Mouse (Mus musculus) mature B cell (primary cell): ENCODE results near the gene Akr1d1.

Experiments
- in situ Hi-C: fragments of 300-500 bp; cut with MboI; formaldehyde crosslinking; loops from 2 replicates; pipeline ENCODE4 v1.14.3; 2019

The Akr1d1 gene

DNA sequence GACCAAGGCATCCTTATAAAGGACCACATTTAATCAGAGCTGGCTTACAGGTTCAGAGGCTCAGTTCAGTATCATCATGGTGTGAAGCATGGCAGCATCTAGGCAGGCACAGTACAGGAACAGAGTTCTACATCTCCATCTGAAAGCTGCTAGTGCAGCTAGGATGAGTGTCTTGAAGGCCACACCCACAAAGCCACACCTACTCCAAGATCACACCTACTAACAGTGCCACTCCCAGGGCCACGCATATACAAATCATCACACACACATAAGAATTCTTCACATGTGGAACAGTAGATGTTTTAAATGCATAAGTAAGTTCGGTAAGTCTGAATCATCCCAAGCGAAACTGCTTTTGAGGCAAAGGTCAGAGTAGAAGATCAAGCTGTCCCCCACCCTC lies 33.9 kb downstream of the Akr1d1 start:
- in situ Hi-C loops: no loop called here

DNA sequence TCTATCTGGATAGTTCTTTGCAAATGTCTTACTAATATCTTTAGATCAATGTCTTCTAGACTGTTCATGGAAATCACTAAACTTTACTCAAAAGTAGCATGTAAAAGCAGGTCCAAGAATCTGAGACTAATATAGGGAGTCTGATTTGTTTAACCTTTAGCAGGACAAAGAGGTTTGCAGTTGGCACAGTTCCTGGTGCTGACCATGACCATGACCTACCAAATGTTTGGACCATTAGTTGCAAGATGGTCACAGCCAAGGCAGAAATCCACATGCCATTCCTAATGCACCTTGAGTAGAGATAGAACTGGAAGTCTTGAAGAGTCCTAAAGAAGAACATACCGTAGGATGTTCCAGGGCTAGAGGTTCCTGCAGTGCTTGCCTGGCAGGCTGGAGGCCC lies 37.4 kb downstream of the Akr1d1 start:
- in situ Hi-C loops: no loop called here

DNA sequence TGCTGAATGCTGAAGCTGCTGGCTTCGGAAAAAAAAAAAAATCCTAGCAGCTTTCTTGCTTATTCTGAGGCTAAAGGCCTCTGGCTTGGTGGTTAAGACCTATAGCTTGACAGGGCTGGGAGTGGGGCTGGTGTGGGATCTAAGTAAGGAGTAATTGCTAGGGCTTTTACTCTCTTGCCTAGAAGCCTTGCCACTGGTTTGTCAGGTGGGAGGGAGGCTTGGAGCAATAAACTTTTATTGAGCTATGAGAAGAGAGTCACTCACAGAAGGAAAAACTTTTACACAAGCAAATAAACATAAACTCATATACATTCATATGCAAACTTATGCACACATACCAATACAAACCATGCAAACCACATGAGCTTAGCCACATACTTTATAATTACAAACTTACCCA lies 42.0 kb downstream of the Akr1d1 start:
- in situ Hi-C loops: no loop called here

GRCm38 (mm10) chr6:37572935-37573334 lies 43.0 kb downstream of the Akr1d1 start:
- in situ Hi-C loops: no loop called here

- in situ Hi-C loops: loop anchor here (10.0 kb wide), 1 partner anchor 494 kb away; no protein-coding TSS in a partner anchor
These were observed 50.5 kb downstream of the Akr1d1 start for GRCm38 (mm10) chr6:37580476-37580875.

- in situ Hi-C loops: loop anchor here (10.0 kb wide), 1 partner anchor 485 kb away; no protein-coding TSS in a partner anchor
These were observed 59.5 kb downstream of the Akr1d1 start for GRCm38 (mm10) chr6:37589340-37589962.

DNA sequence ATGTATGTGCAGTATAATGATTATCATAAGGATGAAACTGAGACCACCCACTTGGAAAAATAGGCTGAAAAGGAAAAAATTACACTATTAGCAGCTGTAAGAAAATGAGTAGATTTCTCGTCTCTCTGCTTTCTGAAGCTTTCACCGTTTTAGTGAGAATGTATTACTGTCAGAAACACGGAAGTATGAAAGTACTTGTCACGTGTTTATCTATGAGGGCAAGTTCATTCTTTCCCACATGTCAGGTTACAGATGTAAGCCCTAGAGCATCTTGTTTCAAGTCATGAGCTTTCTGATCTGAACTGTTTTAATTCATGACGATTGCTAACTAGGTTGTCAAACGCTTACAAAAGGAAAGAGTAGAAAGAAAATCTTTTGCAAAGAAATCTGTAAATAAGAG lies 60.8 kb downstream of the Akr1d1 start:
- in situ Hi-C loops: no loop called here

DNA sequence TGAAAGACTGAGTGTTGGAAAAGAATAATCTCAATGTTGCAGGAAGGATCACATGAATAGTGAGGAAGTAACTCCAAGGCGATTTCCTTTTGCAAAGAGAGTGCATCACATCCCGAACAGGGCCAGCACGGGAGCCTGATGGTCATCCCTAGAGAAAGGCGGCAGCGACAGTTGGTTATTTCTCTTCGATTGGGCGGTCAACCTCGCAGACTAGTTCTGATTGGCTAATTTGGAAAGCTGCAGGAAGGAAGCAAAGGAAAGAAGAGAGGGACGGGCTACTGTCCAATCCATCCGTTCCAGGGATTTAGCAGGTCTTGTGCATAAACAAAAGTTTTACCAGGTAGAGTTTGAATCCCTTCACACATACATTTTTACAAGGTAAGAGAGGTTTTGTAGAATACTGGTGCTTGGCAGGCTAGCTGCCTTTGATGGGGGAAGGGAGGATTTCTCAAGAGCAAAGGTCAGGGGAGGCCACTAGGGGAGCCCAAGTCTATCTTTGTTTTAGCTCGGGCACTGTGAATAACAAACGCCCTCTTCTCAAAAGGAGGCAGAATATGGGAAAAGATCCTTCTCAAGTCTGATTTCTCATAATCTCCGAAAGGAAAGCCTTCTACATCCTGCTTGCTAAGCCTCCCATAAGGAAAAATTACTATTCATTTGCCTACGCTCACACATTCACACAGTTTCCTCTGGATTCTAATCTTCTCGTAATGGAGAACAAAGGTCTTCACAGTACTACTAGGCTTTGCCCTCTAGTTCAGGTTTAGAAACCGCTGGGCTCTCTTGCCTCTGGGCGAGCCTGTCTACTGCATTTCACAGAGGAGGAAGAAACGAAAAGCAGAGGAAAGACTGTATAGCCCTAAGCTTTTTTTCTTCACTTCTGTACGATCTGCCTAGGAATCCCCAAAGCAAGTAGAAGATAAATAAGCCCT lies 62.4 kb downstream of the Akr1d1 start:
- in situ Hi-C loops: no loop called here

GRCm38 (mm10) chr6:37593033-37593374 lies 63.0 kb downstream of the Akr1d1 start:
- in situ Hi-C loops: no loop called here

DNA sequence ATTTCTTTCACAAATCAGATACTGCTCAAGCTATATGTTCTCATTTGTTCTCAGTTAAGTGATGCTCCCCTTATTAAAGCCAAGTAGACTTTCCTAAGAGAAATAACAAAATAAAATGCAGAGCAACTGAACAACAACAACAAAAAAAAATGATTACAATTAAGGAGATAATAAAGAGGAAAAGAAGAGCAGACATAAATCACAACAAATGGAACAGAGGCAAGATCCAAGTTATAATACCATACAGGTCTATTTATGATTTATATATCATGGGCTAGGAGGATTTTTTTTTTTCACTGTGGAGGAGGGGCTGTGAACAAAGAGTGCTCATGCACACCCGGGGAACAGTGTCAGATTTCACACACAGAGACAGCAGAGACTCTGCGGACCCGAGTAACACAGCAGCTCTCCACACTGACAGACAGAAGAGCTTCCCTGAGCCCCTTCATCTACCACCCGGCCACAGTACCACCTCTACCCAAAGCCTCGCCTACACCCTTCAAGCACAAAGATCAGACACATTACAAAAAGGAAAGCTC lies 63.6 kb downstream of the Akr1d1 start:
- in situ Hi-C loops: no loop called here

- in situ Hi-C loops: no loop called here
These were observed 67.1 kb downstream of the Akr1d1 start for GRCm38 (mm10) chr6:37597088-37597487.

DNA sequence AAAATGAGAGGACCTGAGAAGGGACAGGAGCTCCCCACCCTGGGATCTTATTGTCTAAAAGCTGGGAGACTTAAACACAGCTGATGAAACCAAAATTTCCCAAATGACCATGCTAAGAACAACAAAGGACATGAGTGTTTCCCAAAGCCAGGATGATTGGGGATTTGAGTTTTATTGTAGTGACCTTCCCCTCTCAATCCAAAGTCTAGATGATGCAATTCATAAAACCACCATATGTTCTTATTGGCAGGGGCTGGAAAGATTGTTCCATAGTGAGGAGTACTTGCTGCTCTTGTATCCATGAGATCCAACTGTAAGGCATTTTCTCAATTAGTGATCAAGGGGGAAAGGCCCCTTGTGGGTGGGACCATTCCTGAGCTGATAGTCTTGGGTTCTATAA lies 68.1 kb downstream of the Akr1d1 start:
- in situ Hi-C loops: no loop called here

DNA sequence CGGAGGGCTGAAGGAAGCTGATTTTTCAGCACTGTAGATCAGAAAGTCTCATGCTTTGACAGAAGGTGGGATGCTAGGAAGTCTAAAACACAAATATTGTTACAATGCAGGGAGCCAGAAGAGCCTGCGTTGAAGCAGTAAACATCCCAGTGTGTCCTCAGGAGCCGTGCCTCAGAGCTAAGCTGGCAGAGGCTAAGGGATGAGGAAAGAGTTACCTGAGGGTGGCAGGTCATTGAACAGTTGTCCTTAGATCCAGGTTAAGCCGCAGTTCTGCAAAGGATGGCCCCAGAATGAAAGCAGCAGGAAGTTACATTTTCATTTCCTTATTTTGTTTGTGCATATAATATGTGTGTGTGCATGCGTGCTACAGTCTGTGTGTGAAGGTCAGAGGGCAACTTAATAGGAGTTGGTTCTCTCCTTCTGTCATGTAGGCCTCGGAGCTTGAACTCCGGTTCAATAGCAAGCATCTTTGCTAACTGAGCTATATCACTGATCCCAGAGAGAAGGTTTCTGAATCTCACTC lies 71.1 kb downstream of the Akr1d1 start:
- in situ Hi-C loops: no loop called here

DNA sequence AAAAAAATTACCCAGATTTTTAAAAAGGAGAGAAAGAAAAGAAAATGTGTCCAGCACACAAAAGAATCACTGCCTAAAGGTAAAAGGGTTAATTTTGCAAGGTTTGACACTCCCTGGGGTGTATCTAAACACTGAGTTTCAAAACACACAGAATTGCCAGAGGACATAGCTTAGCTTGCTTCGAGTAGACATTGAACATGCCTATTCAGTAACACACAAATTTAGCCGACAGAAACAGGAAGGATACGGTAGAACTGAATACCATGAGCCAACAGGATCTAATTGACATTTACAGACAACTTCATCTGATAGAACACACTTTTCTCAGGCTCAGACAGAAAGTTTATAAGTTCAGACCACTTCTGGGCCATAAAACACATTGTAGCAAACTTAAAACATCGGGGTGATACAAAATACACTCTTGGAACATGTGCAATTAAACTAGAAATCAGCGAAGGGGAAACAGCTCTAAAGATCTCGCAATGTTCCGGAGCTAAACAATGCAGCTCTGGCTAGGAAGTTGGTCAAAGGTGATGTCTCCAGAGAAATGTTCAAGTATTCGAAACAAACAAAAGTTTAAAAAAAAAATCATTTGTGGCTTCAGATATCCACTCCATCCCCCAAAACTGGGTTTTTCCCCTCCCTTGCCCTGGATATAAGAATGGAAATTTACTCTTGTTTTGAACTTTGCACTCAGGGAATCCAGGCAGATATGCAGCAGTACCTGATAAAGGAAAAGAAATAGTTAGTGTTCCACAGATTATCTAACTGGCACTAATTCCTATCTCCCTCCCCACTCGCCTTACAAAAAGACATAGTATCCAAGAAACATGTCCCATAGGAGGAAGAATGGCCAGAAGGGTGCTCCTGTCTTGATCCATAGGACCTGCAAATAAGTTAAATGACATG lies 73.1 kb downstream of the Akr1d1 start:
- in situ Hi-C loops: no loop called here

DNA sequence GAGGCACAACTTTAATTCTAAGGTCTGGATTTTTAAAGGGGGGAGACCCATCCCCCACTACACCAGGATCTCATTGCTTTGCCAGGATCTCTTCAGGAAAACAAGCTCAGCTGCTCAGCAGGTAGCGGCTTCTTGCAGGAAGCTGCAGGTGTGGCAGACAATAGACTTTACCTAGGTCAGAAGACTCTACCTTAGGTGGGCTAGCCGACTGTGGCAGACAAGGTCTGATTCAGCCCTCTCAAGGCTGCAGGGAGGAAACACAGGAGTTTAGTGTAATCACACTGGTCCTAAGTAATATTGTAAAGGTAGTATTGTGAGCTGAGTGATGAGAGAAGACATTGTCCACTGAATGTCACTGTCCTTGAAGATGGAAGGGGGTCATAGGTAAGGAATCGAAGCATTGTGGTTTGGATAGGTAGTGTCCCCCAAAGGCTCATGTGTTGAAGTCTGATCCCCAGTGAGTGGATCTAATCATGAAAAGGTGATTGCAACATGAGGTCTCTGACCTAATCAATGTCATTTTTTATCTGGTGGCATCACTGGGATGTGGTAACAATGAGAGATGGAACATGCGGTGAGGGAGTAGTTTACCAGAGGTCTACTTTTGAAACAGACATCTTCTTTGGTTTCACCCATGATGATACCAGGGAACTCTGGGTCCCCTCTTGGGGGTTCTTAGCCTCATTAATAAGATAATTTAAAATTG lies 74.4 kb downstream of the Akr1d1 start:
- in situ Hi-C loops: no loop called here

- in situ Hi-C loops: no loop called here
These were observed 74.9 kb downstream of the Akr1d1 start for GRCm38 (mm10) chr6:37604884-37605269.

- in situ Hi-C loops: no loop called here
These were observed 77.7 kb downstream of the Akr1d1 start for GRCm38 (mm10) chr6:37607511-37608289.

DNA sequence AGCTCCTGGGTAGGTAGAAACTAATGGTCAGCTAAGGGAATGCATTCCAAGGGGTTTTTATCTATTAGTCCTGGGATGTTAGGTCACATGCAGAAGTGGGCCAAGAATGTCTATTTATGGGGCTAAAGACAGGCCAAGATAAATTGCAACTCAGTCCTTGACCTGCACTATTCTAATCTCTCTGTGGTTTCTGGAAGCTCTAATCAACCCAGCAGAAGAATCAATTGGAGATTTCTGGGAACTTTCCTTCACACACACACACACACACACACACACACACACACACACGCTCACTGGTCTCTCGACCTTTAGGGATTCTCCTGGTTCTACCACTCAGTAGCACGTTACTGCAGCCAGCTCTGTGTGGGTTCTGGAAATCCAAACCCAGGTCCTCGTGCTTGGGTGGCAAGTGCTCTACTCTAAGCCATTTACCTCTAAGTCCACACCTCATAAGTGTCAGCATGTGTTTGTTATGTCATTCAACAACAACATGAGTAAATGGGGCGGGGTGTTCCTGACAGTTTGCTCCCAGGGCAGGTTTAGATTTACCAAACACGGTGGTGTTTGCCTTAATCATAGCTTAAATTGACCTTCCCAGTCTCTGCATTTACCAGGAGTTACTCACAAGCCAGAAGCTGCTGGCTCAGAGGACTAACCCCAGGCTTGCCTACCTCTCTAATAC lies 82.8 kb downstream of the Akr1d1 start:
- in situ Hi-C loops: no loop called here

- in situ Hi-C loops: no loop called here
These were observed 85.5 kb downstream of the Akr1d1 start for GRCm38 (mm10) chr6:37615490-37615889.

- in situ Hi-C loops: no loop called here
These were observed 86.2 kb downstream of the Akr1d1 start for GRCm38 (mm10) chr6:37616136-37616535.
